Mouse (Mus musculus) frontal cortex, postnatal 25 days (tissue): Measurements from ENCODE around the gene Tsen34.
"Not testable (repeated sequence)": the region's sequence is repeated elsewhere in the genome, so short reads cannot be mapped to it uniquely, and the experiment has no call there.

Experiments used
- DNase-seq, 2 experiments: peaks; one replicate each; pipeline ENCODE4 v3.0.0; 2022; ENCODE audit warnings: low spot score in 2 of 2

The Tsen34 gene

DNA sequence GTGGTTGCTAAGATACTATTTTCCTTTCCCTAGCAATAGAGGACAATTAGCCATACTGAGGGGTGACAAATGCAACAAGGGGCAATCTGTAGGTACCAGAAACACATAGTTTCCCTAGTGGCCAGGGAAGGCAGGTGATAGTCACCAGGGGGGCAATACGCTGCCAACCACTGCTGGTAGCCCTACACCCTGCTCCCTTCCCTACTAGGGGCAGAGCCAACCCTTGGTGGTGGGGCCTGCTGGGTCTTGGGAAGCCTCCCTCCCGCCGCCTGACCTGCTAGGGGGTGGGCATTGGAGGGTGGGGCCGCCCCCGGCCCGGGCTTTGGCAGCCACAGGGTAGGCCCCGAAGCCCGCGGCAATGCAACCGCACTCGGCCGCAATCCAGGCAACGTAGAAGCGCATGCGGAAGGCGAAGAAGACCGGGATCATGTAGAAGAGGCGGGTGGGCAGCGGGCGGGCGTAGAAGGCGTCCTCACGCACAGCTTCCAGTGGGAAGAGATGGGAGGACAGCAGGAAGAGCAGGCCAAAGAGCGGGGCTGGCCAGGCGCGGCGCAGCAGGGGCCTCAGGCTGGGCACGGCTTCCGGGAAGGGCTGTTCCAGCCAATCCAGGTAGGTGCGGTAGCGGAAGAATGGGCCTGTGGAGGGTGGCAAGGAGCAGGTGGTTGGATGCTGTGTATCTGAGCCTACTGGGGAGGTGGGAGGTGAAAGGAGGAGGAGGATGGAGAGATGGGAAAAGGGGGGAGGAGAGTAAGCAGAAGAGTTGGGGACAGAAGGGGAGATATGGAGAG is 7.1 kb upstream of the Tsen34 start:
- DNase-seq = no peak

DNA sequence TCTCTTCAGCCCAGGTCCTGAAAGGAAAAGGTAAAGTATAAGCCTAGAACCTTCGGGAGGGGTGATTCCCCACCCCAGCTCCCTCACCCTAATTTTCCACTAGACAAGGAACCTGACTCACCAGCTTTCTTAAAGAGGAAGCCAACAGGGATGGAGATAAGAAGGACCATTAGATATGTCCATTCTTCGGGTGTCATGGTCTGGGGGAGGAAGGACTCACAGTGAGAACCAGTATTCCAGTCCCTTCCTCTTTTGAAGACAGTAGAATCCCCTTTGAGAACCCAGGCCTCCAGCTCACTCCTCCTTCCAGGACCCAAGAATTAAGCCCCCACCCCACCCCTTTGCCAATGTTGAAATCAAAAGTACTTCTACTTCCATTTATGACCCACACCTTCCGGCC is 744 bp upstream of the Tsen34 start:
- no peak for DNase-seq

DNA sequence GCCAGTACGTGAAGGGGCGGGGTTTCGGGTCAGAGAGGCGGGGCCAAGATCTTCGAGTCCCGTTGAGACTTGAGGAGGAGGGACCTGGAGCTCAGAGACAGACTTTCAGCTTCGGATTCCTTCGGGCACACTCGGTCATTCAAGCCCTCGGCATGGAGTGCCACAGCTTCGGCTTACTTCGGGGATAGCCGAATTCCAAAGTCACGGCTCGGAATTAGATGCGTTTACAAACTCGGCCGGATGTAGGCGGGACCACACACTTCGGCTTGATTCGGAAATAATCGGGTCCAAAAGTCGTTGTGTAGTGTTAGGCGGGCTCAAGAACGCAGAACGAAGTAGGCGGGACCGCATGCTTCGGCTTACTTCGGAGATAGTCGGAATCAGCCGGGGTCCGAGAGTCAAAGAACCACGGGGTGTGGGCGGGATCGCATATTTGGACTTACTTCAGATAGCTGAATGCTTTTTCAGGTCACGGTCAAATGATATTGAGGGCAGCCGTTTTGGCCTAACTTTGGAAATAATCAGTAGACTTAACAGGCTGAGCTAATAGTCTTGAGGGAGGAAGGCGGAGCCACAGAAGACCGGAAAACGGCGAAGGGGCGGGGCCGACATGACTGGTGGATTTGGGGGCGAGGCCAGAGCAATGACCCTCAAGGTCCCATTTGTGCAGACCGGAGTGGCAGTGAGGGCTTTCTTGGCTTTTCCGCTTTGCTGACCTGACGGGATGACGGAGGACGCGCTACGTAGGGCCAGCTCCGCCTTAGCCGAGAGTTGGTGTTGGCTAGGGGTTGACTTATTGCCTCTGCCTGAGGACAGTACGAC is 535 bp downstream of the Tsen34 start, which contains the start of gene Mboat7:
Mboat7 (minus strand) TSS at position 537 of the 822 bp plus-strand sequence.
- DNase-seq = peak; percentile 96

DNA sequence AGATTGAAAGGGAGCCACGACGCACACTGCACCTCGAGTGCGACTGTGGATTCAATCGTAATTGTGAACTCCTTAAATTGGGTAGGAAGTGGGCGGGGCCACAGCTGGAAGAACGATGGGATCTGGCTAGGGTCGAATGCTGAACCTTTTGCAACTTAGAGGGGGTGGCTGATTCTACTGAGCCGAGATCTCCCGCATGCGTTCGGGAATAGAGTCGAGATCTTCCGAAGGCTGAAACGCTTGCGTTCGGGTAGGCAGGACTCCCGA is 1.1 kb downstream of the Tsen34 start:
- no peak for DNase-seq

DNA sequence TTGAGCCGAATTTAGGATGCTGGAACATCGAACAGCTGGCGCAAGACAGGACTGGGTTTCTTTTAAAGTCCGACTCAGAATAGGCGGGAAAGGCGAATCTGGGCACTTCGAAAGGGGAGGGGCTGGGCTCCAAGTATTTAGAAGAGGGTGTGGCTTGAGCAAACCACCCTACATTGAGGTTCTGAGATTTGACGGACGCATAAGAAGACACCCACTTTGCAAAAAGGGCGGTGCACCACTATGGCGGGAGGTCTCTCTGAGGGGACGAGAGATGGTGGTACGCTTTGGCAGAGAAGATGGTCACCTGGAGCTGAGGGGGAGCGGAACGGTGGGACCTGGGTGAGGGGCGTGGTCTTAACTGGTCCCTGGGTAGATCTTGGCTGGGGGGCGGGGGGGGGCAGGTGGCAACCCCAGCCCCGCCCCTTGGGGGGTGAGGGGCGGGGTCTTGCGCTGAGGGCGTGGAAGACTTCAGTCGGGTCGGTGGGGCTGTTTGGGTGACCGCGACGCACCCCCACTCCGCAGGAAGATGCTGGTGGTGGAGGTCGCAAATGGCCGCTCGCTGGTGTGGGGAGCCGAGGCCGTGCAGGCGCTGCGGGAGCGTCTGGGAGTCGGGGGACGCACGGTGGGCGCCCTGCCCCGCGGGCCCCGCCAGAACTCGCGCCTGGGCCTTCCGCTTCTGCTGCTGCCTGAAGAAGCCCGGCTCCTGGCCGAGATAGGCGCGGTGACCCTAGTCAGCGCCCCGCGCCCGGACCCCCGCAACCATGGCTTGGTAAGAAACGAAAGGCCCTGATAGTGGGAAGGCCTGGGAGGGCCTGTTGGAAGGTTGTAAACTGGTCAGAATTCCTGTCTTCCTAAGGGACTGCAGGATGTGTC is 1.6 kb downstream of the Tsen34 start:
- DNase-seq = peak in 1 of 2 experiments; percentile 47

DNA sequence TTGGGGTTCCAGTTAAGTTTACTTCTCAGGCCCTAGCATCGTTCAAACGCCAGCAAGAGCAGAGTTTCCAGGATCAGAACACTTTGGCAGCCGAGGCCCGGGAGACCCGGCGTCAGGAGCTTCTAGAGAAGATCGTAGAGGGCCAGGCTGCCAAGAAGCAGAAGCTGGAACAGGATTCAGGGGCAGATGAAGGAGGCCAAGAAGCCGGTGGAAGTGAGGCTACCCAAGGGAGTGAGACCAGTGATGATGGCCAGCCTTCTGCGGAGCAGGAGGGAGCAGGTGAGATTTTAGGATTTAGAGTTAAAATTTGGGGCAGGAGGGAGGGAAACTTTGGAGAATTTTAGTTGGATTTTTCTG is 2.3 kb downstream of the Tsen34 start:
- not testable (repeated sequence) for DNase-seq

DNA sequence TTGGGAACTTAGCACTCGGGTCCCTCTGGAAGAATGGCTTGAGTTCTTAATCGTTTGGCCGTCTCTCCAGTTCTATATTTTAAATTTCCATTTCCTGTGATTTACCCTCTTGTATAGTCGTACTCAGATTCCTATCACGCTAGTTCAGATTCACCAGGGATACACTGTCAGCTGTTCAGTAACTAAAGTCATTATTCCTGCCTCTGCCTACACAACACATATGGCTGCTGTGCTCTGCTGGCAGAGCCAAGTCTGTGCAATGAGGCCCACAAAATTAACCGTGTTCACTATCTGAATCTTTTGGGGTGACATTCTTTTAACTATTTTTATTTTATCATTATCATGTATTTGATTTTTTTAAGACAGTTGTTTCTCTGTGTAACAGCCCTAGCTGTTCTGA is 5.8 kb downstream of the Tsen34 start:
- no peak for DNase-seq

DNA sequence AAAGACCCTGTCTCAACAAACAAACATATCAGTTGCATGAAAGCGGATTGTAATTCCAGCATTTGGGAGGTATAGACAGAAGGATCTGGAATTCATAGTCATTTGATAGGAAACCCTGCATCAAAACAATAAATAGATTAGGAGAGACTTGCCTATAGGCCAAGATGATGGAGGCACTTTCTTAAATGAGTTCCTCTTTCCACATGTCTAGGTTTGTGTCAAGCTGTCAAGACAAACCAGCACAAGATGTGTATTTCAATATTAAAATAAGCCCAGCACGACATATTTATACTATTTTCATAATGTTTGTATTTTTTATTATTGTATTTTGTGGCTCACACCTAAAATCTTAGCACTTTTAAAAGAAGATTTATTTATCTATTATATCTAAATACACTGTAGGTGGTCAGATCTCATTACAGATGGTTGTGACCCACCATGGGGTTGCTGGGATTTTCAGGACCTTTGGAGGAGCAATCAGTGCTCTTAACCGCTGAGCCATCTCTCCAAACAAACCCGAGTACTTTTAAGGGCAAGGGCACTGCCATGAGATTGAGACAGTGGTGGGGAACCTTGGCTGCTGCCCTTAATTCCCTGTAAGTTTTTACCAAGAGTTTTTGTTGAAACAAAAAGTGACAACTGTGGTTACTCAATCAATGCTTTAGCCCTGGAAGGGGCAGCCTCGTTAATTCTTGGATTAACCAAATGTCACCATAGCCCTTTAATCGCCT is 10.7 kb downstream of the Tsen34 start:
- DNase-seq = no peak

DNA sequence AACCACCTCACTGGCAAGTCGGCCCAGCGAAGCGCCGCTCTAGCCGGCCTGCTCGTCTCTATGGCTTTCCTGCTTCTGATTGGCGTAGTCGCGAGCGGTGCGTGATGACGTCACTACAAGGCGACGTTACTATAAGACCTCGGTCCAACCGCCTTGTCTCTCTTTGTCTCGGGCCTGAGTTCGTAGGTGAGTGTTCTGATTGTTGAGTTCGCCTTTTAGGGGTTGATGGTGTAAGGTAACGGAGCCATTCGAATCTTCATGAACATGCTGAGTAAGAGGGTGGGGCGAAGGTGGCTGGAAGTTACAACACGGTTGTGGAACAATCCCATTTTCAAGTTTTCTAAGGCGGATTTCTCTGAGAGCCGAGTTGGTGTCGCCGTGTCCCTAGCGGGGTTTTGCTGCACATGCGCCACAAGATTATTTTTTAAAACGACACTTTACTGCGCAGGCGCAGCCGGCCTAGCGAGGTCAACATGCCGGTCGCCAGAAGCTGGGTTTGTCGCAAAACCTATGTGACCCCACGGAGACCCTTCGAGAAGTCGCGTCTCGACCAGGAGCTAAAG is 11.3 kb downstream of the Tsen34 start, which contains the start of gene Rps9:
Rps9 (plus strand) TSS at position 115 of the 563 bp plus-strand sequence.
- DNase-seq = peak; percentile 97

DNA sequence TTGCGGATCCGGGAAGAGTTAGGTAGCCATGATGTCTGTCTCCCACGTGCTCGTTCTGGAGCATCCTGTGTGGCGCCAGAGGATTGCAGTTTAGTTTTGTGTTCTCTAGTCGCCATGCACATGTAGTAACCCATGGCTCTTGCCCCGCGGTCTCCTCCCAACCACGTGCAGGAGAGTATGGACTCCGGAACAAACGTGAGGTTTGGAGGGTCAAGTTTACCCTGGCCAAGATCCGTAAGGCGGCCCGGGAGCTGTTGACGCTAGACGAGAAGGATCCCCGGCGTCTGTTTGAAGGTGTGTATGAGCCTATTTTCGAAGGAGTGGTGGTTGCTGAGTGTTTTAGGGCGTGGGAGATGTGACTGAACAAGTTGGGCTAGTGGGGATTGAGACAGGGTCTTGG is 11.8 kb downstream of the Tsen34 start:
- DNase-seq = no peak

DNA sequence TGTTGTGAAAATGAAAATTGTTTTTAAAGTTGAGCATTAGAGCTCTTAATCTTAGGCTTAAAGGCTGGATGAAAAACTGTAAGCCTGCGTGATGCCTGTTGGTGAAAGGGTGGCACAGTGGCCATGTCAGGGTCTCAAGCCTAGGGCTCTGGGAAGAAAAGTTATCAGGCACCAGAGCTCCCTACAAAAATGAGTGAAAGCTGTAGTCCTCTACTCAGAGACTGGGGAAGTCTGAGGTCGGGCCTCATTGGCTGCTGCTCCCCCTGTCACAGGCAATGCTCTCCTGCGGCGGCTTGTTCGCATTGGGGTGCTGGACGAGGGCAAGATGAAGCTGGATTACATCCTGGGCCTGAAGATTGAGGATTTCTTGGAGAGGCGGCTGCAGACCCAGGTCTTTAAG is 12.8 kb downstream of the Tsen34 start:
- not testable (repeated sequence) for DNase-seq

DNA sequence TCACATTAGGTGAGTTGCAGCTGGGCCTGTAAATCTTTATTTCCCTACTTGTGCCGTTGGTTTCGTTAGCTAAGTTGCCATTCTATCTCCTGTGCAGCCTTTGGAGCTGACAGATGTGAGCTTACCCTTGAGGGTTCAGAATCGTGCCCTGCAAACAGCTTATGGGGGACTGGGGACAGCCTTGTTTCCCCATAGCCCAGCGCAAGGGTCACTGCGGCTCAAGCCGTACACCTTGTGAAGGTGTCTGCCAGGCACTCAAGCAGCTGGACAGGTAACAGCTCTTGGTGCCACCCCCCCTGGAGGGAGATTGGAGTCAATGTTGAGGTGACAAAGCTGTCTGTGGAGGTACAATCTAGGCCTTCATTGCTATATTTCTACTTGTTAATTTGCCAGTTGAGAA is 13.2 kb downstream of the Tsen34 start:
- no peak for DNase-seq

DNA sequence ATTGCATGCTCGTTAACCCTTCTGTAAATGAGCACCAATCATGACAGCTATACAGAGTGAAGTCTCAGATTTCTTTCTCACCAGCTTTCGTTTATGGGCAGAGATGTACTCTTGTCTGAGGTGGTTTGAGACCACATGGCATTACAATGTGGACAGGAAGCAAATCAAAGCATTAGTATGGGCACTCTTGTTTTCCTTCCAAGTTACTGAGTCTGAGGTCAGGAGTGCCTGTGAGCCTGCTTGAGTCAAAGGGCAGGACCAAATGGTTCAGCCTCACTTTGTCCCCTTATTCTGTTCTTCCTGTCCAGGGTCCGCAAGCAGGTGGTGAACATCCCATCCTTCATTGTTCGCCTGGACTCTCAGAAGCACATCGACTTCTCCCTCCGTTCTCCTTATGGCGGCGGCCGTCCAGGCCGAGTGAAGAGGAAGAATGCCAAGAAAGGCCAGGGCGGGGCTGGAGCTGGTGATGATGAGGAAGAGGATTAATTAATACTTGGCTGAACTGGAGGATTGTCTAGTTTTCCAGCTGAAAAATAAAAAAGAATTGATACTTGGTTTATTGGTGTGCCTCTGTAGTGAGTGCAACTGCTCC is 13.8 kb downstream of the Tsen34 start:
- no peak for DNase-seq

DNA sequence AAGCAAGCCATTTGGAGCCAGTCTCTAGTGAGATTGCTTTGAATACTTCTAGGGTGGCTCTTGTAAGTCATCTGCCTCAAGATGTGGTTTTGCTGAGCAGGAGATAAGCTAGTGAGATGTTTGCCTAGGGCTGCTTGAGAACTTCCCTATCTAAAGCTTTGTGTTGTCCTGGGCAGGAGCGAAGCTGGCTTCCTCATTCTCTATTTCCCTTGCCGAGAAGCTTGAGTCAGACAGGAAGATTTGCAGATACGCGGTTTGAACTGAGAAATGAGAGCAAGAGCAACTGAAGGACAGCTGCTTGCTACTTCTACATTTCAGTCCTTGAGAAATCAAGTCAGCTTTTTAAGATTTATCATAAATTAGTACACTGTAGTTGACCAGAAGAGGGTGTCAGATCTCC is 14.4 kb downstream of the Tsen34 start:
- no peak for DNase-seq

DNA sequence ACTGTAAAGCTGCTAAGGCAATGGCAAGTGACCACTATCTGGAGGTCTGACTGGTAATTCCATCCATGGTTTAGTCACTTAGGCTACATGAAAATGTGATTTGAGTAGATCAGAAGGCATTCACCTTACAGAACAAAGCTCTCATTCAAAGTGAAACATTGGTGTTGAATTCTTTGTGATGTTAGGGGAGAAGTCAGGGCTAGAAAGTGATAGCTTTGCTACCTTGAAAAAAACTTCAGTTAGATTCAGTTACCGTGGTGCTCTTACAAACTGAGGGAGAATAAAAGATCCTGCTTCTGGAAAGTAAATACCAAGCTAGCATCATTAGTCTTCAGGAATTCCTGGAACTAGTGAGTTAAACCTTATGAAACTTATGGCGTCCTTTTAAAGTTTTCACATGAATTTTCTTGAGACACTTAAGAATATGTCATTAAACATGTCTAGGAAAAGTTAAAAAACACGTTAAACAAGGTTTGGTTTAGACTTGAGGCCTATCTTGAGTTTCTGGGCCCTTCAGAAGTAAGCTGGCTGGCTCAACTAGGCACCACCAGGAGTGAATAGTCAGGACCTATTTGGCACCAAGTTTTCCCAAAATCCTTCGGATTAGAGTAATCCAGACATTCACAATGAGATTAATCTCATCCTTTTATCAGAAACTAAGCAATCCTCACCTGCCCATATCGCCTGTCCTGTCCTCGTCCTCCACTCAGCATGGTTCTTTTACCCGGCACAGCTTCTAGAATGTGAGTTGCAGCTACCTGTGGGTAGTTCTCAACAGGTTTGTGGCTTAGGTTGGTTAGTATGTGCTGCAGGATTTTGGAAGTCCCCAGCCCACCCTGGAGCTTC is 15.1 kb downstream of the Tsen34 start:
- no peak for DNase-seq

DNA sequence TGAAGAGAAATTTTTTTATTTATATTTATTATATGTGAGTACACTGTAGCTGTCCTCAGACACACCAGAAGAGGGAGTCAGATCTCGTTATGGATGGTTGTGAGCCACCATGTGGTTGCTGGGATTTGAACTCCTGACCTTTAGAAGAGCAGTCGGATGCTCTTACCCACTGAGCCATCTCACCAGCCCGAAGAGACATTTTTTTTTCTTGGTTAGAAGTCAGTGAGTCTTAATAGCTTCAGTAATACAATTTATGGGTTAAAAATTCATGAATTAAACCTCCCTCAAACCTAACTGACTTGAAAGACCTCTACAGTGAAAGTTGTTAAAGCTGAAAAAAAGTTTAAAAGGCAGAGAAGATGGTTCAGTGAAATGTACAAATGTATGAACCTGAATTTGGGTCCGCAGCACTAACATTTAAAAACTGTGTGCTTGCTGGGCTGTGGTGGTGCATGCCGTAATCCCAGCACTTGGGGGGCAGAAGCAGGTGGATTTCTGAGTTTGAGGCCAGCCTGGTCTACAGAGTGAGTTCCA is 15.9 kb downstream of the Tsen34 start:
- not testable (repeated sequence) for DNase-seq

DNA sequence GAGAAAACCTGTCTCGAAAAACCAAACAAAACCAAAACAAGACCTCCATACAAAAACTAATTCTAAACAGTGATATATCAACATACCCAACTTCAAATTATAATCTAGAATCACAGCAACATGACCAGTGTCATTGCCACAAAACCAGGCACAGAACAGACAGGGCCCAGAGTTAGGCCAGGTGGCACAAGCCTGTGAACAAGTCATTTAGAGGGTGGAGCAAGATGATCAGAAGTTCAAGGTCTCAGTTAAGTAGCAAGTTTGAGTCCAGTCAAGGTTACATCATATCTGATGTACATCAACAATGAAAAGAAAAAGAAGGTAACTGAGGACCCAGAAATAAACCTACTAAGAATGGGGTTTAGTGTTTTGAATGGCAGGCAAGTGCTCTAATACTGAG is 16.3 kb downstream of the Tsen34 start:
- no peak for DNase-seq

DNA sequence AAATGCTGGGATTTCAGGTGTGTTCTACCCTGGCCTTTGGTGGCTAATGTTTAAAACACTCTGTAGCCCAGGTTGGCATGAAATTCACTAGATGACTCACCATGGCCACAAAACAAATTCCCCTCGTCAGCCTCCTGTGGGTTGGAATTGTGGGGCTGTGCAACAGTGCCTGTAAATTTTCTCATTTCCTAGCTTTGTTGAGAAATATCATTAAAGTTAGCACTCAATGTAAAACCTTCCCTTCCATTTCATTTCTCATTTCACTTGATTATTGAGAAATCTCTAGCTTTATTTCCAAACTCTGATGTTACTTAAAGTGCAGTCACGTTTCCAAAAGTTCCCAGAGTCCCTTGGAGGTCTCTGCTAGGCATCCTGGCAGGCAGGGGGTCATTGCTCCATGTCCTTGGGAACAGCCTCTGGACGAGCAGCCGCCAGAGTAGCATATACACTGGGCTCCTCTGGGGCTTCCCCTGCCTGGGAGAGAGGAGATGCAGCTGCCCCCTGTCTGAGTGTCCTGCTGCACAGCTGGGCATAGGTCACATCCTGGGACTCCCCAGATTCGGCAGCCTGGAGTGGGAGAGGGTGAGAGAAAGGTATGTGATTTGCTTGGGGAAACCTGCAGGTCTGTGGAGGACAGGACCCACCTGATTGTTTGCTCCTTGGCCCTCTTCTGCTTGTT is 19.7 kb downstream of the Tsen34 start:
- DNase-seq = no peak

DNA sequence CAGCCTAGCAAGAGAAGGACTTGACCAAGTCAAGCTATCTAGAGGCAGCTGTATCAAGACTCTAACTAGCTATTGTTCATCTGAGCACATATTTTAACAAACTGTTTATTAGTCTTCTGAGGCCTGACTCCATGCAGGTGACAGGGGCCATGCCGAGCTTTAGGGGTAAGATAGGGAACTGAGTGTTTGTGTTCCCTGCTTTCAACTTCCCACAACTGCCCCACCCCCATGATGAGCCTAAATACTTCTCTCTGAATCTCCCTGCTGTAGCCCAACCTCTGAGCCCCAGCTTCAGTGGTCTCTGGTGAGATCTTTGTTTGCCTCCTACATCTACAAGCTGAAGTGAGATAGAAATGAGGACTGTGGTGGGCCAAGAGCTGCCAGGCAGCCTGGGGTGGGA is 22.6 kb downstream of the Tsen34 start:
- DNase-seq = no peak
